Mouse (Mus musculus) CH12.LX (cell line): ENCODE data around the gene B3gnt6.

Experiments used
- CTCF ChIP-seq, 2 experiments: IDR thresholded peaks in 1 of 2; conservative IDR thresholded peaks in 1 of 2; 2 replicates each; pipeline ENCODE4 v1.5.1; 2011 to 2012; ENCODE audit warnings: low read depth in 2 of 2, low read length in 2 of 2, improper control_type of control experiment in 1 of 2, inconsistent platforms in 1 of 2, mild to moderate bottlenecking in 1 of 2, moderate library complexity in 1 of 2
- MAFK ChIP-seq: IDR thresholded peaks from 2 replicates; pipeline ENCODE4 v1.6.1; 2011; ENCODE audit warnings: low read length, improper control_type of control experiment; ENCODE audit not compliant: insufficient replicate concordance
- RAD21 ChIP-seq: IDR thresholded peaks from 2 replicates; pipeline ENCODE4 v1.6.1; 2011; ENCODE audit warnings: low read depth, mild to moderate bottlenecking, low read length, improper control_type of control experiment, moderate library complexity
- TCF12 ChIP-seq: IDR thresholded peaks from 2 replicates; pipeline ENCODE4 v1.6.1; 2014; ENCODE audit warnings: low read depth, mild to moderate bottlenecking, inconsistent platforms, low read length, improper control_type of control experiment
- ZNF384 ChIP-seq: IDR thresholded peaks from 2 replicates; pipeline ENCODE4 v1.6.1; 2012; ENCODE audit warnings: low read depth, low read length, improper control_type of control experiment, inconsistent platforms

GRCm38 (mm10) chr7:98201493-98202028 is 2.3 kb upstream of the B3gnt6 start:
- TF ChIP-seq CTCF (conservative IDR thresholded peaks at IDR 0.05 in 1 of 2, IDR thresholded peaks at IDR 0.05 in 1 of 2; ENCODE audit: low read depth in 2 of 2, low read length in 2 of 2) (no peak), MAFK (no peak), TCF12 (no peak), ZNF384 (no peak), RAD21 (no peak)
